Mouse (Mus musculus) right cerebral cortex, postnatal 25 days (tissue): ENCODE results near the gene Sbf2.

Experiments
- DNase-seq: peaks from one replicate; pipeline ENCODE4 v3.0.0; 2022

The Sbf2 gene

DNA sequence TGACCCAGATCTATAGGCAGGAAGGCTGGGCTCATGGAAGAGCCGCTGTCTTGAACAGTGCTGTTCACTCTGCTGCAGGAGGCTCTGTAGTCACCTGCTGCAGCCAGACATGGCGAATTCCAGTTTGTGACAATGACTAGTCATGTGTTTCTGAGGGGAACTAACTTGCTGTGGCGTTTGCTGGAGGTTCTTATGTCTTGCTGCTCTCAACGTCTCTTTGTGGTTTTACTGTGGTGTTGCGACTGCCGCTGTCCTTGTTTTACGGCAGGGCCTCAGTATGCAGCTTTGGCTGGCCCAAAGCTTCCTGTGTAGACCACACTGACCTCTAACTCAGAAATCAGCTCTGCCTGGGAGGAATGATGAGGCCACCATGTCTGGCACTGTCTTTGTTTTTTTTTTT lies 344.3 kb downstream of the Sbf2 start:
- no peak for DNase-seq

DNA sequence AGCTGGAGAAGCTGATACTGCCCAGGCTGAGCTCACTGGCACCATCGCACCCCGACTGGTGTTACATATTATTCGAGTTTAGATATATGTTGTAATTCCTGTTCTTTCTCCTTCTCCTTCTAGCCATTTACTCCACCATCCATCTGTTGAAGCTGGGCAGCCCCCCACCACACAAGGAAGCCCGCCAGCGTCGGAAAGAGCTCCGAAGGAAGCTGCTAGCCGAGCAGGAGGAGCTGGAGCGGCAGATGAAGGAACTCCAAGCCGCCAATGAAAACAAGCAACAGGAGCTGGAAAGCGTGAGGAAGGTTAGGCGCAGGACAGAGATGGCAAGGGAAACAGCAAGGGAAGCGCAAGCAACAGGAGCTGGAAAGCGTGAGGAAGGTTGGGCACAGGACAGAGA lies 344.9 kb downstream of the Sbf2 start:
- no peak for DNase-seq

DNA sequence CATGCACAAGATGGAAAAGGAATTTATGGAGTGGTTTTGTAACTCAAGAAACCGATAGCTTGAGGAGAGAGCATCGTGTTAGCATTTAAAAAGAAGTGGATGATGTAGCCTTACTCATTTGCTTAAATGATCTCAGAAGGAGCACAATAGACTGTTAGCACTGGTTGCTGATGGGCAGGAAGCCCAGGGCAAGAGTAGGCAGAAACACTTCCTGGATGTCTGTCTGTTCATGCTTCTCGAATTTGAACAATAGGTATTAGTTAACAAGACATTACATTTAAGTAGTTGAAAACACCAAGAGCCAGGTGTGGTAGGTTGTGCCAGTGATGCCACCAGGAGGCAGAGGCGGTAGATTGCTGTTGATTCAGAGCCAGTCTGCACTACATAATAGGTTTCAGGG lies 346.2 kb downstream of the Sbf2 start:
- DNase-seq: no peak

DNA sequence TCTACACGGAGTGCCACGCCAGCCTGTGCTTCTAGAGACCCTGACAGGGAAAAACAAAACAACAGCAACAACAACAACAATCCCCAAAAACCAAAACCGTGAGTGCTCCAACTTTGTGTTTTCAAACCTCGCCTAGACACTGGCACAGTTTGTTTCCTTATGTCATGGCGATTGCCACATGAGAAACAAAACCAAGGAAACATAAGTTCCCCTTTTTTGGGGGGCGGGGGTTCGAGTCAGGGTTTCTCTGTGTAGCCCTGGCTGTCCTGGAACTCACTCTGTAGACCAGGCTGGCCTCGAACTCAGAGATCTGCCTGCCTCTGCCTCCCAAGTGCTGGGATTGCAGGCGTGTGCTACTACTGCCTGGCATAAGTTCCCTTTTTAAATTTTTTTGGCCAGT lies 346.7 kb downstream of the Sbf2 start:
- no peak for DNase-seq

DNA sequence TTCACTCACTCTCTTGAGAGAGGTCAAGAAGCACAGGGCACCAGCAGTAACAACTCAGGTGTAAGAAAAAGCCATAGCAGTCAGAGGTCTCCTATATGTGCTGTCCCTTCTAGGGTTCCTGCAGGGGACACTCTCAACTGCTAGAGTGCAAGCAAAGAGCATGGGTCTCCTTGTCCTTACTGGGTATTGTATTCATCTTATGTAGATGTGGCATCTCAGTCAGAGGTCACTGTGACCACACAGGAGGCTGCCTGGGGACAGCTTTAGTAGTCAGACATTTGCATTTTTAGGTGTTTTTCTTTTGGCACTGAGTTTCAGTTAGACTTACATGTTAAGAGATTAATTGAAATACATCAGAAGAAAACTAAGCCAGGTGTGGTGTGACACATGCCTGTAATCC lies 347.7 kb downstream of the Sbf2 start:
- DNase-seq: no peak

DNA sequence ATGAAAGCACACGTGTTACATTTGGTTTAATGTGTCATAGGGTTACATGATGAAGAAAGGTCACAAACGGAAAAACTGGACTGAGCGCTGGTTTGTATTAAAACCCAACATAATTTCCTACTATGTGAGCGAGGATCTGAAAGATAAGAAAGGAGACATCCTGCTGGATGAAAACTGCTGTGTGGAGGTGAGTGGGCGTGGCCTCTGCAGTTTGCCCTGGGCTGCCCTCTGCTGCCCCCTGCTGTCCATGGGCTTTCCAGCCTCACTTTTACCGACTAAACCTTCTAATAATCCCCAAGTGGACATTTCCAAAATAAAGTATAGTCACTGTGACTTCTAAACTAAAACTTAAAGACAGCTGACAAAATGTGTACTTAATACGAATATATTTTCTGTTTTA lies 348.9 kb downstream of the Sbf2 start:
- DNase-seq: peak; percentile 66

DNA sequence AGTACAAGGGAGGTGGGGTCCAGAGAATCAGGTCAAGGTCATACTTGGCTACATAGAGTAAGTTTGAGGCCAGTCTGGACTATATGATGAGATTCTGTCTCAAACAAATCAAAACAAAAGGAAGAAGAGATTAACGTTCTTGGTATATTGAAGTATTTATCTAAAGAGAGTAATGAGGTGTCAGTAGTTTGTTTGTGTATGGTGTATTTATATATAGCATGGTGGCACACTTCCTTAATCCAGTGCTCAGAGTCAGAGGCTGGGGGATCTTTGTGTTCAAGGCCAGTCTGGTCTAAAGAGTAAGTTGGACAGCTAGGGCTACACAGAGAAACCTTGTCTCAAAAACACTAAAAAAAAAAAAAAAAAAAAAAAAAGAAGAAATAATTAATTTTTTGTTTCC lies 351.2 kb downstream of the Sbf2 start:
- no peak for DNase-seq

DNA sequence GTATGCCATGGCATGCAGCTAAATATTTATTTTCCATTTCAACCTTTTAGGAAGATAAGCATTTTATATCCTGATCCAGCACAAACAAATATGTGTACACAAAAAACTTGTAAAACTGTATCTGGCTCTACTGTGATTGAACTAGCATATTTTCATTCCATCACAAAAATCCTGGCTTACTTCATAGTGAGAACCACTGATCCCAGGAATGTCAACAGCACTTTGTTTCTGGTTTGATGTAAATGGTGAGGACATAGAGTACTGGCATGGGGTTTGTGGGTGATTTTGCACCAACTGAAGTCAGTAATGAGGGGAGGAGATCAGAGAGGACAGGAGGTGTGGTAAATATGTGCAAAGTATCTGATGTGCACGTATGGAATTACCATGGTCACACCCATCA lies 352.1 kb downstream of the Sbf2 start:
- DNase-seq: no peak

DNA sequence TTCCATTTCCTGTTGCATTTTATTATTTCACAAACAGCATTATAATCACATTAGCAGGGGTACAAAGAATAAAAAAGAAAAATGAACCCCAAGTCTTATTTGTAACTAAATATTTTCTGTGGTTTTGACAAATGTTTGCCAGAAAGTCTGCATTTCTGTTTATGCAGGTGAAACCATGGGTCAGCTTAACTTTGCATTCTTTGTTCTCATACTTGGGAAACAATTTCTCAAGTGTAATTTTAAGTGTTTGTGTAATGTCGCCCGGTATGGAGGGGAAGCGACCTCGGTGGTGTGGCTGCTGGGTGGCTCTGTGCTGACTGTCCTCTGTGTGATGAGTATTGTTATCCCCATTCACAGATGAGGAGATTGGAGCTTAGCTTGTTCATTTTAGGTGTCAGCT lies 352.9 kb downstream of the Sbf2 start:
- no peak for DNase-seq

DNA sequence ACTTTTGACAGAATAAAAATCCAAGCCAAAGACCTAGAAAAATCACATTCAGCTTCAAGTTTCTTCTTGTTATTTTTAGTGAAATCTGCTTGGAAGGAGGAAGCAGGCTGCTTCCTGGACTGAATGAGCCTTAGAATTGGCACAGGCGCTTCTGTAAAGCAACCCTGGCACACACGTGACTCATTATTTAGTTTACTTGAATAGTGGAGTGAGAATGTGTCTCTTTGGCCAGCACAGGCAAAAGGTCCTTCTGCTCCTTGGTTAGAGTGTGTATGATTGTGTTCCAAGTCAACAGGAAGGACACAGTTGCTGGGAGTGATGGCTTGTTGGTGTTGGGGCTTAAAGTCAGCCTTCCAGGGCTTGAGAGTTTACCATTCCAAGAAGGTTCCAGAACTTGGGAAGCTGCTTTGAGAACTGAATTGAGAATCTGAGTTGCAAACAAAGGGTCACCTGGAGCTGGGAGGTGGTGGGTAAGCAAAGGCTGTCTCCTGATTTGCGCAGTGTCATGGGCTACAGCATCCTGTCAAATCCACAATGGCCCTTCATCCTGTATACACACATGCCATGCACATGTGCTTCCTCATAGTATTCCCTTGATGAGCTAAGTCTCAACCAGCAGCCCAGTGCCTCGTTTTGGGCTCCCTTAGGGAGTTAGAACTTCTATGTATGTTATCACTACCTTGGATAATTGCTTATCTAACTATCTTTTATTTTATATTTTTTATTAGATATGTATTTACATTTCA lies 354.6 kb downstream of the Sbf2 start:
- DNase-seq: no peak

DNA sequence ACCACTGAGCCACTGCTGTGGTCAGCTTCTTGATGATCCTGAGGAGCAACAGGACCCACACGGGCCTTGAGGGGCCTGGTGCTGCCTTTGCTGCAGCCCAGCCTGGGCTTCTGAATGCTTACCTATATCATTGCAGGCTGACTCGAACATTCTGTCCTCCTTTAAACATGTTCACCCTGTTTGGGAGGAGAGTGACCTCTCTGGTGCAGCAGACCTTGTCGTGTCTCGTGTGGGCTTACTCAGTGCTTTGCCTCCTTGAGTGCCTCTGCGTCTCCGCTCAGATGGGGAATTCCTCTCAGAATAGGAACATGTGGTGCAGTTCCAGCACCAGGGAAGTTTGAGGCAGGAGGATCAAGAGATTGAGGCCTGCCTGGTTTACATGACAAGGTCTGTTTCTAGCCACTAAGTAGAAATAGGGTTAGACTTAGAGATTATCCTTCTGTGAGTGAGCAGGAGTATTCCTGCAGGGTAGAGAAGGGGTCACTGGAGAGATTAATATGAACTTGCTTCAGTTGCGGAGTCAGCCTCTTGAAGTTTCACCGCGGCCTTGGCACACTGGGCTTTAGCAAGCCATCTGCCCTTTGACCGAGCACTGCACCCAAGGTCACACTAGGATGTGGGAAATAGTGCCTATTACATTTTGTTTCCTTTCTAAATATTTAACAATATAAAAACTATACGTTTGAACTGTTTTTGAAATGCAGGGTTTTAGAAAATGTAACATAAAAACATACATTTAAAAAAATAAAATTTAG lies 356.3 kb downstream of the Sbf2 start:
- no peak for DNase-seq
